Mouse (Mus musculus) forebrain, embryonic 12.5 days (tissue): Measurements from ENCODE around the gene Syt12. TPM values are rescaled to one million over a fixed set of nuclear protein-coding genes. Genes with fewer than 3 reads are reported as not detected.

Experiments
- ATAC-seq: fragments of 200-750 bp; cut with Nextera tagmentation; 2 replicates; pipeline ENCODE4 v1.8.0; 2017; ENCODE audit warnings: moderate TSS enrichment; ENCODE audit not compliant: low FRiP score
- H3K27ac ChIP-seq: fragments of 300-500 bp; sonication (generic); 2 replicates; pipeline ENCODE4 v1.5.1; 2016; ENCODE audit warnings: mild to moderate bottlenecking
- H3K27me3 ChIP-seq: fragments of 300-500 bp; sonication (generic); 2 replicates; pipeline ENCODE4 v1.6.1; 2016; ENCODE audit warnings: mild to moderate bottlenecking
- H3K36me3 ChIP-seq: fragments of 300-500 bp; sonication (generic); replicated peaks from 2 replicates; pipeline ENCODE4 v1.6.1; 2016; ENCODE audit warnings: mild to moderate bottlenecking
- H3K4me1 ChIP-seq: fragments of 300-500 bp; sonication (generic); 2 replicates; pipeline ENCODE4 v1.6.1; 2016
- H3K4me2 ChIP-seq: fragments of 300-500 bp; sonication (generic); 2 replicates; pipeline ENCODE4 v1.6.1; 2016; ENCODE audit warnings: mild to moderate bottlenecking, moderate library complexity
- H3K4me3 ChIP-seq: fragments of 300-500 bp; sonication (generic); replicated peaks from 2 replicates; pipeline ENCODE4 v1.5.1; 2016; ENCODE audit warnings: mild to moderate bottlenecking
- H3K9ac ChIP-seq: fragments of 300-500 bp; sonication (generic); 2 replicates; pipeline ENCODE4 v1.6.1; 2016; ENCODE audit warnings: mild to moderate bottlenecking
- H3K9me3 ChIP-seq: fragments of 300-500 bp; sonication (generic); 2 replicates; pipeline ENCODE4 v1.6.1; 2016
- WGBS: fragments of 180-500 bp; shearing (Covaris S2); methylation state at CpG from one replicate; pipeline ENCODE4 v1.1.7; 2016; 5-methylcytosine and 5-hydroxymethylcytosine counted together
- polyA plus RNA-seq: library from polyadenylated mRNA; unstranded; fragments of >200 nt; fragmentation: Nextera tagmentation; extraction: Ambion mirVana; gene quantifications from 2 replicates; pipeline ENCODE4 v1.2.1, GENCODE M21; 2016

Gene Syt12
- polyA plus RNA-seq, 1 experiment from 2014 or later: 1.3 TPM

DNA sequence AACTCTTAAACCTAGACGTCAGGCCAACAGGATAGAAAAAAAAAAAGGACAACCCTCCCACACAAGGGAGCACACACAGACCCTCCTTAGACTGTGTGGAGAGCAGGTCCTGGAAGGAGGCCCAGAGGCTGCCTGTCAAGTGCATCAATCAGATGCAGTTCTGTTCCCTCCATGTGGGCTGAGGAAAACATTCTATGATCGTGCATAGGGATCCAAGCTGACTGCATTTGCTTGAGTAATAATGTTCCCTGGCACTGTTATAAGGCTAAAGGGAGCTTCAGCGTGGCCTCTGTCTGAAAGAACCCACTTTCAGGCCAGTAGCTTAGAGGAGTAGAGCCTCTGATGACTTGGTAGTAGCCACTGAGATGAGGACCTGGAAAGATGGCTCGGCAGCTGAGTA, 24.7 kb downstream of the Syt12 start:
- no peak overlapping the region for H3K9ac ChIP-seq
- no peak overlapping the region for H3K4me2 ChIP-seq
- 44% methylated on average over 4 of the region's 4 CpGs for WGBS

DNA sequence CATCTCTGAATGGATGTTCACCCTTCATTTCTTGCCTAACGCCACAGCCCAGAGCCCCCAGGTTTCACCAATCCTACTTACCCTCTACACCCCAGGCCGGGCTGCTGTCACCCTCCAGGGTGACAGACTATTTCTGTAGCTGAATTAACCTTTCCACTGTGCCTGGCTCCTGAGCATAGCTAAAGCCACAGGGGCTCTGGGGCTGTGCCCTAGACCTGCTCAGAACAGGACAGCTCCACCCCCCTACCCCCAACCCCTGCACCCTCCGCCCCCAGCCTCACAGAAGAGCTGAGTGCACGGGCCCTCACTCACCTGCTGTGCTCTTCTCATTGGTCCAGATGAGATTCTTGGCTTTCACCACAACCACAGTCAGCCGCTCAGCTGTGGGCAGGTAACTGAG, 25.3 kb downstream of the Syt12 start:
- no peak overlapping the region for H3K27ac ChIP-seq
- ATAC-seq: no peak
- H3K9ac ChIP-seq: no peak overlapping the region
- H3K4me1 ChIP-seq: 0 out of 2 replicates have a peak, but pooled peaks cover 6% of the 10 kb centered on the region
- no peak overlapping the region for H3K4me2 ChIP-seq
- H3K36me3 ChIP-seq: no peaks in the 10 kb centered on the region
- 12% methylated on average over 5 of the region's 5 CpGs for WGBS
- H3K9me3 ChIP-seq: no peaks in the 10 kb centered on the region
- no peak overlapping the region for H3K4me3 ChIP-seq
- 0 out of 2 replicates have a peak, but pooled peaks cover 6% of the 10 kb centered on the region for H3K27me3 ChIP-seq

More for the DNA sequence above, 24.7 kb downstream of the Syt12 start:
- no peak overlapping the region for H3K4me3 ChIP-seq
- H3K36me3 ChIP-seq: no peaks in the 10 kb centered on the region
- 0 out of 2 replicates have a peak, but pooled peaks cover 6% of the 10 kb centered on the region for H3K27me3 ChIP-seq
- no peaks in the 10 kb centered on the region for H3K9me3 ChIP-seq
- ATAC-seq: no peak
- no peak overlapping the region for H3K27ac ChIP-seq
- 0 out of 2 replicates have a peak, but pooled peaks cover 6% of the 10 kb centered on the region for H3K4me1 ChIP-seq

DNA sequence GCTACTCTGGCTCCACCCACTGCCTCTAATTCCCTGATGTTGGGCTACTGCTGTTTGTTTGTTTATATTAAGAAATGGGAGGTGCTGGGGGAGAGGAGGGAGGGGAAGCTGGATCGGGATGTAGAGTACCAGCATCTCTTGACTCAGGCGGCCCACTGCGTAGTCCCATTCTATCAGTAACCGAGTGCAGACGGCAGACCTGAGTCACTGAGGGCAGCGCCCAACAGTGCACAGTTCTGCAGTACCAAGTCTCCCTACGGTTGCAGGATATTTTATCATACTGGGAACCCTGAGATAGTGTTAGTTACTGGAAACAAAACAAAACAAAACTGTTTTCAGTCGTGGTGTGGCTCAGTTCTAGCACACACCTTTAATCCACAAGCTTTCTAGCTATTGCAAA, 26.1 kb downstream of the Syt12 start:
- H3K4me1 ChIP-seq: 0 out of 2 replicates have a peak, but pooled peaks cover 6% of the 10 kb centered on the region
- no peak overlapping the region for H3K4me3 ChIP-seq
- H3K27me3 ChIP-seq: no peaks in the 10 kb centered on the region
- 58% methylated on average over 8 of the region's 8 CpGs for WGBS
- H3K36me3 ChIP-seq: no peaks in the 10 kb centered on the region
- H3K4me2 ChIP-seq: no peak overlapping the region
- no peak overlapping the region for H3K9ac ChIP-seq
- H3K9me3 ChIP-seq: no peaks in the 10 kb centered on the region
- ATAC-seq: no peak
- H3K27ac ChIP-seq: no peak overlapping the region

DNA sequence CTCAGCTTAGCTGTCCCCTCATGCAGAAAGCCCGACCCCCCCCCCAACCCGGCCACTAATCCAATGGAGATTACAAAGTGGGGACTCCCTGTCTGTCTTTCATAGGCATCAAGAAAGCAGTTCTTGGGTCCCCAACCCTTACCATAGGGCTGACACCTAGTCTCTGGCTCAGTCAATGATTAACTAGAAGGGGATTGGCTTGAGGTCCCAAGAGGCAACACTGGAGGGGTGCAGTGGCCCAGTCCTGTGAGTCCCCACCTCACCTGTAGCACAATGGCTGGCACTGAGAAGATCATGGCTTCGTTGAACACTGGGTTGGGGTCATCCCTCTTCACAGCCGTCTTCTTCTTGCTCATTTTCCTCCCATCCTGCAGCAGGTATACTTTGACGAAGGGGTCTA, 26.6 kb downstream of the Syt12 start:
- WGBS: 72% methylated on average over 5 of the region's 5 CpGs
- no peak overlapping the region for H3K4me2 ChIP-seq
- H3K27me3 ChIP-seq: no peaks in the 10 kb centered on the region
- no peak overlapping the region for H3K27ac ChIP-seq
- H3K4me3 ChIP-seq: no peak overlapping the region
- no peaks in the 10 kb centered on the region for H3K9me3 ChIP-seq
- 0 out of 2 replicates have a peak, but pooled peaks cover 6% of the 10 kb centered on the region for H3K4me1 ChIP-seq
- no peaks in the 10 kb centered on the region for H3K36me3 ChIP-seq
- ATAC-seq: no peak
- H3K9ac ChIP-seq: no peak overlapping the region

DNA sequence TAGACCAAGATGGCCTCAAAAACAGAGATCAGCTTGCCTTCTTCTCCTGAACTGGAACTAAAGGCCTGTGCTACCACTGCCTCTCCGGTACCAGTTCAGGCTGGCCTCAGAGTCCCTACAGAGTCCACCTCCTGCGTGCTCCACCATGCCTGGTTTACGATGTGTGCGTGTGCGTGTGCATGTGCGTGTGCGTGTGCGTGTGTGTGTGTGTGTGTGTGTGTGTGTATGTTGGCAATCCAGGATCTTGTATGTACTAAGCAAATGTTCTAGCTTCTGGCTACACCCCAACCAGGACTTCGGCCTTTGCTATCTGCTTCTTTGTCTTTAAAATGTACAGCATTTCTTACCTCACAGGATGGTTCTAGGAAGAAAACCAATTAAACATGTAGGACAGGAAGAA, 28.0 kb downstream of the Syt12 start:
- Histone ChIP-seq H3K4me1 (0 out of 2 replicates have a peak, but pooled peaks cover 6% of the 10 kb centered on the region), H3K36me3 (no peaks in the 10 kb centered on the region), H3K9ac (no peak overlapping the region), H3K4me3 (no peak overlapping the region), H3K27ac (no peak overlapping the region), H3K4me2 (no peak overlapping the region), H3K27me3 (no peaks in the 10 kb centered on the region), H3K9me3 (no peaks in the 10 kb centered on the region)
- no peak for ATAC-seq
- 95% methylated on average over 9 of the region's 9 CpGs for WGBS

DNA sequence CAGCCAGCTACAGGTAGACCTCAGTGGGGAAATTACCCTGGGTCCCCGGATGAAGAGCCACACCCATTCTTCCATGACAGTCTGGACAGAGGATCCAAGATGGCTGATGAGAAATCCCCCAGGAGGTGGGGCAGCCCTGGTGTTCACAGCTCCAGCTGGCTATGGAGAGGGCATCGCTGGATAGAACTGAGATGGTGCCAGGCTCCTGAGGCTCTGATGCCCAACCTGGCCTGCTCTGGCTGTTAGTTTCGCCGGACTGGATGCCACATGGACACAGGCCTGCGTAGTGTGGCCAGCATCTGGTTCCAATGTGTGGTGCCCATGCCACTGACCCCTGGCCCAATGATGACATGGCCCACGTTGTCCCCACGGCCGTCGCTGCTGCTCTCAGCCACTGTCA, 29.8 kb downstream of the Syt12 start:
- 0 out of 2 replicates have a peak, but pooled peaks cover 6% of the 10 kb centered on the region for H3K4me1 ChIP-seq
- H3K4me2 ChIP-seq: no peak overlapping the region
- H3K9ac ChIP-seq: no peak overlapping the region
- 86% methylated on average over 9 of the region's 9 CpGs for WGBS
- H3K4me3 ChIP-seq: no peak overlapping the region
- 0 out of 2 replicates have a peak, but pooled peaks cover 3% of the 10 kb centered on the region for H3K27me3 ChIP-seq
- H3K36me3 ChIP-seq: no peaks in the 10 kb centered on the region
- H3K9me3 ChIP-seq: no peaks in the 10 kb centered on the region
- ATAC-seq: no peak
- no peak overlapping the region for H3K27ac ChIP-seq

DNA sequence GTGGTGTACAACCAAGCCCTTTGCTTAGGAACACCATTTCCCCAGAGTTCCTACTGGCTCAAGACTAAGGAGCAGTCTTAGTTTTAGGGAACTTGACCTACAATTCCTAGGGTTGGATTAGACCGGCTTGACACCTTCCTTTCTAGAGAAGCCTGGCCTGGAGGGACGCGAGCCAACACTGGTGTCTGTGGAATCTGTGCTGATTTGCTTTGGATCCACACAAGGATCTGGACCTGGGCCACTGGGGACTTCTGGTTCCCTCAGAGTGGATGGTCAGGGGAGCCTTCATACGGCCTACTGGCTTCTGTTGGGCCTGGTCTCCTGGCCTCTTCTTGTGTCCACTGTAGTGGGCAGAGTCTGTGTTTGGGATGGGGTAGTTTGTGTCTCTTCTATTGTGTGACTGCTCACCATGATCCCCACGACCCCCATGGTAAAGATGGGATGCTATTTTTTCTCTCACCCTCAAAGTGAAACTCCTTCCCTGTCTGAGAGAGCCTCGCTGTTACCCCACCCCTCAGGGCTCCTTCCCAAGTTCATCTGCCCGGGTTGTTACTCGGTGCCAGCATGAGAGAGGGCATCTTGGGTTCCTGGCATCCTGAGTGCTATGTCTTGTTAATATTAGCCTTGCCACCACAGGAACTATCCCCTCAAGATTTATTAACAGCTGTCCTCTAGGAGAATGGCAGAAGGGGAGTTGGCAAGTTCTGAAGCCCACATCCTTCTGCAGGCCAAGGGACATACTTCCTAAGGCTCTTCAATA, 30.4 kb downstream of the Syt12 start:
- no peak overlapping the region for H3K4me2 ChIP-seq

DNA sequence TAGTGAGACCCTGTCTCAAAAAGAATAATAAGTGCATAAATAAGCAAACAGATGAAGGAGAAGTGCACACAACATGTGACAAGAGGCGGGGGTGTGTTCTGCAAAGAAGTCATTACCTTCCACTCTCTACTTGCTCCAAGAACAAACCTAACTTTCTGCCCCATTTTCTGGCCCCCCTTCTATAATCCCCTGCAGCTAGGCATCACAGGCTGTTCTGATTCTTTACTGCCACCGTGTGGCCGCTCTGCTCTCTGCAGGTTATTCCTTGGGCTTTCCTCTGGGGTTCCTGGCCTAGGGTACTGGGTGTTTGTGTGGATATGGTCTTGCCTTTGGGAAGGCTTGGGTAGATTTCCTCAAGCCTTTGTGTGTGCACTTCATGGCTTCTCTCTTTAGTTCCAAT, 34.8 kb downstream of the Syt12 start:
- Histone ChIP-seq H3K27me3 (peaks cover 39% of the 10 kb centered on the region), H3K36me3 (no peaks in the 10 kb centered on the region), H3K4me1 (peaks cover 26% of the 10 kb centered on the region), H3K27ac (no peak overlapping the region), H3K9me3 (no peaks in the 10 kb centered on the region), H3K4me3 (no peak overlapping the region), H3K9ac (no peak overlapping the region), H3K4me2 (no peak overlapping the region)
- ATAC-seq: 0 out of 2 replicates have a peak, but pooled peaks have one; percentile 9
- 14% methylated on average over 3 of the region's 3 CpGs for WGBS

More for the DNA sequence above, 30.4 kb downstream of the Syt12 start:
- peaks cover 2% of the 10 kb centered on the region for H3K4me1 ChIP-seq
- H3K4me3 ChIP-seq: no peak overlapping the region
- H3K36me3 ChIP-seq: no peaks in the 10 kb centered on the region
- no peak for ATAC-seq
- no peak overlapping the region for H3K9ac ChIP-seq
- 81% methylated on average over 8 of the region's 8 CpGs for WGBS
- H3K27ac ChIP-seq: no peak overlapping the region
- H3K27me3 ChIP-seq: 0 out of 2 replicates have a peak, but pooled peaks cover 3% of the 10 kb centered on the region
- H3K9me3 ChIP-seq: no peaks in the 10 kb centered on the region

DNA sequence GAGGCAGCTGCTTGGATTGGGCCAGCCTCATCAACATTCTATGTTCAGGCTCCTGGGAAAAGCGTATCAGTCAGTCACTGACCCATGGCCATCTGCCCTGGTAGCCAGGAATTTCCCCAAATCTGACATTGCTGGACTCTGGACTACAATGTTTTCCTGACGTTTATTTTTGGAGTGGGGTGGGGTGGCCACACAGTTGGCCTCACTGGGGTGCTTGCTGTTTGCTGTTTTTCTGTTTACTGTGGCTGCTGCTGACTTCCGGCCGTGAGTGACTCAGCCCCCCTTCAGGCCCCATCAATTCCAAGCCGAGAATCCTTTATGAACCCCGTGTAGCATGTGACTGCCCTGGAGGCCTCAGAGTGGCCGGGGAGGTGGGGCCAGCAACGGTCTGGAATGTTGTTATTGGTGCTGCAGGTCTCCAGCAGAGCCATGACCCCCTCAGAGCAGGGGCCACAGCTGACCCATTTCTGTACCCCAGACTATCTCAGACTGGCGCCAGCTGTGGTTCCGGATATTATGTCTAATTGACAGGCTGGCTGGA, 35.6 kb downstream of the Syt12 start:
- Histone ChIP-seq H3K4me1 (peaks cover 26% of the 10 kb centered on the region), H3K4me2 (no peak overlapping the region), H3K27ac (no peak overlapping the region), H3K9me3 (no peaks in the 10 kb centered on the region), H3K9ac (no peak overlapping the region), H3K4me3 (no peak overlapping the region), H3K36me3 (no peaks in the 10 kb centered on the region), H3K27me3 (peaks cover 39% of the 10 kb centered on the region)
- ATAC-seq: no peak
- 48% methylated on average over 10 of the region's 10 CpGs for whole genome bisulfite sequencing

DNA sequence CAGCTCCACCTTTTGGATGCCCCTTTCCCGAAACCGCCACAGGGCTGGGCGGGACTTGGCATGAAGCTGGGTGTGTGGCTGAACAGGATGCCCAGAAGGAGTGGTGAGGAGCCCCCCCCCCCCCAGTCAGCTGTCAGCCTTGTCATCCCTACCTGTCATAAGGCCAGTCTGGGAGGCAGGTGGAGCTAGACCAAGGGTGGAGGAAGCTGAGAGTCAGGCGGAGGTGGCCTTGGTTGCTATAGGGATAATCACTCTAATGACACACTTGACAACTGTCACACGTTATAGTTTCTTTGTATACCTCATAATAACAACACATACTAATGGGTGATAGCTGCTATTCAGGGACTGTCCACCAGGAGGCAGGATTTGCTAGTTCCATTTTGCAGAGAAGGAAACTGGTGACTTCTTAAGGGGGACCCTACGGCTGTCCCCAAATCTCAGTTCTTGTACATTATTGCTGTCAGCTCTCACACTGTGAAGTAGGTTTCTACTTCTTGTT, 36.1 kb downstream of the Syt12 start:
- H3K27ac ChIP-seq: no peak overlapping the region
- ATAC-seq: no peak

DNA sequence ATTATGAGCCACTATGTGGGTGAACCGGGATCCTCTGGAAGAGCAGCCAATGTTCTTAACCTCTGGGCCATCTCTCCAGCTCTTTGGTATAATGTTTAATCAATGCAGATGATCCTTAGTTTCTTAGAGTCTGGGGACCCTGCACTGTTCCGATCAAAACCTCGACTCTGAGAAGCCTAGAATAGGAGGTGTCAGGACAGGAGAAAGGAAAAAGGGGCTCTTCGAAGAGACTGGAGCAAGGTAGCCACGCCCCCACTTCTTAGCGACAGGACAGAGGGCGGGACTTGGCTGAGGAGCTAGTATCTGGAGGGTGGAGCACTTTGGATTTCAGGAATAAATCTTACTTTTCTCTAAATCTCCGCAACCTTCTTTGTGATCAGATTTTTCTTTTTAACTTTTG, 37.0 kb downstream of the Syt12 start:
- Histone ChIP-seq H3K4me1 (peaks cover 26% of the 10 kb centered on the region), H3K4me3 (no peak overlapping the region), H3K36me3 (no peaks in the 10 kb centered on the region), H3K27me3 (peaks cover 39% of the 10 kb centered on the region), H3K9me3 (no peaks in the 10 kb centered on the region), H3K27ac (no peak overlapping the region), H3K9ac (no peak overlapping the region), H3K4me2 (peak overlapping the region; percentile 81)
- WGBS: 13% methylated on average over 8 of the region's 8 CpGs
- ATAC-seq: no peak

More for the DNA sequence above, 36.1 kb downstream of the Syt12 start:
- WGBS: 26% methylated on average over 6 of the region's 6 CpGs
- Histone ChIP-seq H3K4me3 (no peak overlapping the region), H3K36me3 (no peaks in the 10 kb centered on the region), H3K9me3 (no peaks in the 10 kb centered on the region), H3K4me2 (no peak overlapping the region), H3K9ac (no peak overlapping the region), H3K4me1 (peaks cover 26% of the 10 kb centered on the region), H3K27me3 (peaks cover 39% of the 10 kb centered on the region)

DNA sequence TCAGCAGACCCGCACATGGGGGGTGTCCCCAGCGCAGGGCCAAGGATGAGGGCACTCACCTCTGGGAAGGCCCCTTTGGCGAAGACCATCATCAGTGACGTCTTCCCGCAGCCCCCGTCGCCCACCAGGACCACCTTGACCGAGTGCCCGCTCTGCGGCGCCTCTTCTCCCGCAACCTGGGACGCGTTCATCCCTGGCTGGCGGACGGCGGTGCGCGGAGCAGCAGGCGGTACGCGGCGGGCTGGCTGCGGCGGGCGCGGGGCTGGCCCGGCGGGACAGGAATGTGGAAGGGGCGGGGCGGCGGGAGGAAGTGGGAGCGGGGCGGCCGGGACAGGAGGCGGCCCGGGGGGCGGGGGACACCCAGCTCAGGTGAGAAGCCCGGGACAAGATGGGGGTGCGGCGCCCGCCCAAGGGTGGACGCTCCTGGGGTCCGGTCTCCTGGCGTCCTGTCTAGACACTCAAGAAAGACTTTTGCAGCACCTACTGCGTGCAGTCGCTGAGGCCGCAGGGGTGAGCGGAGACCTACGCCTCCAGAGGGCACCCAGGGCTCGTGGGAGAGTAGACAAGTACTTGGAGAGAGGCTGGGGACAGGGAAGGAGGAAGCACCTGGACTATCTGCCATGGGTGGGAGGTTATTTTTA, 38.0 kb downstream of the Syt12 start, which contains the start of gene Rhod:
Gene Rhod, minus strand, starts transcription at position 272 of the 641 bp plus-strand sequence.
- ATAC-seq: peak; percentile 30; the same call in 1 of the 2 replicates
- Histone ChIP-seq H3K4me3 (peak within 1 kb of the TSS; percentile 51), H3K36me3 (no peaks in the 10 kb centered on the region), H3K9ac (peak within 1 kb of the TSS; percentile 33), H3K4me1 (peaks cover 26% of the 10 kb centered on the region), H3K27ac (no peak within 1 kb of the TSS), H3K27me3 (peaks cover 39% of the 10 kb centered on the region), H3K4me2 (peak within 1 kb of the TSS; percentile 81), H3K9me3 (no peaks in the 10 kb centered on the region)
- under 1% methylated on average over 37 of the region's 51 CpGs for WGBS
